Mouse (Mus musculus): ENCODE results near the gene Gpr183. TPM values are rescaled to one million over a fixed set of nuclear protein-coding genes. Genes with fewer than 3 reads are reported as not detected.

Gene Gpr183
- polyA plus RNA-seq, 1 experiment from 2014 or later = 4.0 TPM

GRCm38 (mm10) chr14:121990897-121991296 lies 25.9 kb upstream of the Gpr183 start:
- no peak overlapping the region for H3K9ac ChIP-seq (replicated peaks; ENCODE audit: low read length)
- no peak overlapping the region for H3K4me3 ChIP-seq (ENCODE audit: low read length)
- H3K27ac ChIP-seq (ENCODE audit: low read length) = no peak overlapping the region
- no peaks in the 10 kb centered on the region for H3K9me3 ChIP-seq (ENCODE audit: low read length)
- WGBS = 82% methylated on average over 6 of the region's 6 CpGs
- no peaks in the 10 kb centered on the region for H3K27me3 ChIP-seq (ENCODE audit: insufficient read depth, low read length)
- ATAC-seq (ENCODE audit: low FRiP score, low TSS enrichment) = no peak
- no peak overlapping the region for H3K4me2 ChIP-seq (replicated peaks; ENCODE audit: low read depth, low read length)
- H3K36me3 ChIP-seq (ENCODE audit: insufficient read depth, low read length) = no peaks in the 10 kb centered on the region; the same call in 1 of the 2 replicates
- peaks cover 17% of the 10 kb centered on the region; the same call in 1 of the 2 replicates for H3K4me1 ChIP-seq (ENCODE audit: insufficient read depth, low read length)

- ATAC-seq (ENCODE audit: low FRiP score, low TSS enrichment) = no peak
- 79% methylated on average over 3 of the region's 3 CpGs for WGBS
- 0 out of 2 replicates have a peak overlapping the region, but pooled peaks have one; percentile 27 for H3K27ac ChIP-seq (ENCODE audit: low read length)
Measured at GRCm38 (mm10) chr14:121989869-121990268, 24.9 kb upstream of the Gpr183 start.

GRCm38 (mm10) chr14:121989331-121989730 lies 24.3 kb upstream of the Gpr183 start:
- Histone ChIP-seq H3K4me3 (ENCODE audit: low read length) (no peak overlapping the region), H3K4me2 (replicated peaks; ENCODE audit: low read depth, low read length) (no peak overlapping the region), H3K27me3 (ENCODE audit: insufficient read depth, low read length) (no peaks in the 10 kb centered on the region), H3K9ac (replicated peaks; ENCODE audit: low read length) (no peak overlapping the region), H3K27ac (ENCODE audit: low read length) (no peak overlapping the region), H3K36me3 (ENCODE audit: insufficient read depth, low read length) (no peaks in the 10 kb centered on the region), H3K4me1 (ENCODE audit: insufficient read depth, low read length) (peaks cover 24% of the 10 kb centered on the region; the same call in 1 of the 2 replicates), H3K9me3 (ENCODE audit: low read length) (no peaks in the 10 kb centered on the region)
- 61% methylated on average over 3 of the region's 3 CpGs for WGBS
- no peak for ATAC-seq (ENCODE audit: low FRiP score, low TSS enrichment)

More at GRCm38 (mm10) chr14:121989869-121990268, 24.9 kb upstream of the Gpr183 start:
- no peak overlapping the region for H3K4me2 ChIP-seq (replicated peaks; ENCODE audit: low read depth, low read length)
- H3K27me3 ChIP-seq (ENCODE audit: insufficient read depth, low read length) = no peaks in the 10 kb centered on the region
- no peak overlapping the region for H3K9ac ChIP-seq (replicated peaks; ENCODE audit: low read length)
- H3K36me3 ChIP-seq (ENCODE audit: insufficient read depth, low read length) = no peaks in the 10 kb centered on the region; the same call in 1 of the 2 replicates
- H3K9me3 ChIP-seq (ENCODE audit: low read length) = no peaks in the 10 kb centered on the region
- peaks cover 20% of the 10 kb centered on the region; the same call in 1 of the 2 replicates for H3K4me1 ChIP-seq (ENCODE audit: insufficient read depth, low read length)
- no peak overlapping the region for H3K4me3 ChIP-seq (ENCODE audit: low read length)

GRCm38 (mm10) chr14:121987691-121988090 lies 22.7 kb upstream of the Gpr183 start:
- WGBS = 57% methylated on average over 4 of the region's 4 CpGs
- Histone ChIP-seq H3K9me3 (ENCODE audit: low read length) (no peaks in the 10 kb centered on the region), H3K4me3 (ENCODE audit: low read length) (no peak overlapping the region), H3K4me2 (replicated peaks; ENCODE audit: low read depth, low read length) (no peak overlapping the region), H3K36me3 (ENCODE audit: insufficient read depth, low read length) (no peaks in the 10 kb centered on the region), H3K27me3 (ENCODE audit: insufficient read depth, low read length) (no peaks in the 10 kb centered on the region), H3K4me1 (ENCODE audit: insufficient read depth, low read length) (peaks cover 36% of the 10 kb centered on the region; the same call in 1 of the 2 replicates), H3K27ac (ENCODE audit: low read length) (no peak overlapping the region), H3K9ac (replicated peaks; ENCODE audit: low read length) (no peak overlapping the region)
- no peak for ATAC-seq (ENCODE audit: low FRiP score, low TSS enrichment)

GRCm38 (mm10) chr14:121987287-121987686 lies 22.3 kb upstream of the Gpr183 start:
- H3K4me3 ChIP-seq (ENCODE audit: low read length) = no peak overlapping the region
- WGBS = 57% methylated on average over 1 of the region's 1 CpGs
- peaks cover 32% of the 10 kb centered on the region; the same call in 1 of the 2 replicates for H3K4me1 ChIP-seq (ENCODE audit: insufficient read depth, low read length)
- no peaks in the 10 kb centered on the region for H3K36me3 ChIP-seq (ENCODE audit: insufficient read depth, low read length)
- H3K27ac ChIP-seq (ENCODE audit: low read length) = no peak overlapping the region
- H3K4me2 ChIP-seq (replicated peaks; ENCODE audit: low read depth, low read length) = no peak overlapping the region
- ATAC-seq (ENCODE audit: low FRiP score, low TSS enrichment) = no peak
- H3K9ac ChIP-seq (replicated peaks; ENCODE audit: low read length) = no peak overlapping the region
- H3K9me3 ChIP-seq (ENCODE audit: low read length) = no peaks in the 10 kb centered on the region
- H3K27me3 ChIP-seq (ENCODE audit: insufficient read depth, low read length) = no peaks in the 10 kb centered on the region

GRCm38 (mm10) chr14:121986028-121986427 lies 21.0 kb upstream of the Gpr183 start:
- Histone ChIP-seq H3K9ac (replicated peaks; ENCODE audit: low read length) (no peak overlapping the region), H3K4me1 (ENCODE audit: insufficient read depth, low read length) (peaks cover 26% of the 10 kb centered on the region; the same call in 1 of the 2 replicates), H3K36me3 (ENCODE audit: insufficient read depth, low read length) (no peaks in the 10 kb centered on the region), H3K4me3 (ENCODE audit: low read length) (no peak overlapping the region), H3K4me2 (replicated peaks; ENCODE audit: low read depth, low read length) (no peak overlapping the region), H3K27ac (ENCODE audit: low read length) (no peak overlapping the region), H3K9me3 (ENCODE audit: low read length) (no peaks in the 10 kb centered on the region), H3K27me3 (ENCODE audit: insufficient read depth, low read length) (no peaks in the 10 kb centered on the region)
- 80% methylated on average over 6 of the region's 6 CpGs for WGBS
- ATAC-seq (ENCODE audit: low FRiP score, low TSS enrichment) = 0 out of 2 replicates have a peak, but pooled peaks have one; percentile 20

- Histone ChIP-seq H3K4me3 (ENCODE audit: low read length) (no peak overlapping the region), H3K4me2 (replicated peaks; ENCODE audit: low read depth, low read length) (no peak overlapping the region), H3K27ac (ENCODE audit: low read length) (no peak overlapping the region), H3K9me3 (ENCODE audit: low read length) (no peaks in the 10 kb centered on the region), H3K4me1 (ENCODE audit: insufficient read depth, low read length) (peaks cover 26% of the 10 kb centered on the region; the same call in 1 of the 2 replicates), H3K36me3 (ENCODE audit: insufficient read depth, low read length) (no peaks in the 10 kb centered on the region), H3K27me3 (ENCODE audit: insufficient read depth, low read length) (no peaks in the 10 kb centered on the region), H3K9ac (replicated peaks; ENCODE audit: low read length) (no peak overlapping the region)
- 74% methylated on average over 3 of the region's 3 CpGs for WGBS
- no peak for ATAC-seq (ENCODE audit: low FRiP score, low TSS enrichment)
Measured at GRCm38 (mm10) chr14:121985477-121985876, 20.5 kb upstream of the Gpr183 start.

GRCm38 (mm10) chr14:121983009-121983933 lies 18.3 kb upstream of the Gpr183 start:
- no peaks in the 10 kb centered on the region for H3K36me3 ChIP-seq (ENCODE audit: insufficient read depth, low read length)
- H3K27ac ChIP-seq (ENCODE audit: low read length) = peak overlapping the region; percentile 86
- peak overlapping the region; percentile 1; the same call in 1 of the 2 replicates for H3K4me2 ChIP-seq (replicated peaks; ENCODE audit: low read depth, low read length)
- H3K4me3 ChIP-seq (ENCODE audit: low read length) = no peak overlapping the region
- H3K9ac ChIP-seq (replicated peaks; ENCODE audit: low read length) = no peak overlapping the region
- peaks cover 20% of the 10 kb centered on the region; the same call in 1 of the 2 replicates for H3K4me1 ChIP-seq (ENCODE audit: insufficient read depth, low read length)
- ATAC-seq (ENCODE audit: low FRiP score, low TSS enrichment) = peak; percentile 79
- 25% methylated on average over 8 of the region's 8 CpGs for WGBS
- H3K27me3 ChIP-seq (ENCODE audit: insufficient read depth, low read length) = no peaks in the 10 kb centered on the region
- H3K9me3 ChIP-seq (ENCODE audit: low read length) = no peaks in the 10 kb centered on the region

- no peak overlapping the region for H3K27ac ChIP-seq (ENCODE audit: low read length)
- H3K4me3 ChIP-seq (ENCODE audit: low read length) = no peak overlapping the region
- H3K4me1 ChIP-seq (ENCODE audit: insufficient read depth, low read length) = peaks cover 20% of the 10 kb centered on the region; the same call in 1 of the 2 replicates
- 68% methylated on average over 1 of the region's 1 CpGs for WGBS
- no peaks in the 10 kb centered on the region for H3K27me3 ChIP-seq (ENCODE audit: insufficient read depth, low read length)
- ATAC-seq (ENCODE audit: low FRiP score, low TSS enrichment) = no peak
- 0 out of 2 replicates have a peak, but pooled peaks cover under 1% of the 10 kb centered on the region for H3K36me3 ChIP-seq (ENCODE audit: insufficient read depth, low read length)
- no peak overlapping the region for H3K4me2 ChIP-seq (replicated peaks; ENCODE audit: low read depth, low read length)
- H3K9me3 ChIP-seq (ENCODE audit: low read length) = no peaks in the 10 kb centered on the region
- no peak overlapping the region for H3K9ac ChIP-seq (replicated peaks; ENCODE audit: low read length)
Measured at GRCm38 (mm10) chr14:121981531-121981930, 16.5 kb upstream of the Gpr183 start.
